Mouse (Mus musculus): ENCODE data around the gene Gm15080. TPM values are rescaled to one million over a fixed set of nuclear protein-coding genes. Genes with fewer than 3 reads are reported as not detected.

Gm15080 gene
- polyA plus RNA-seq (2017; shearing (Covaris generic)) = not detected

GRCm38 (mm10) chrX:147992693-147993092, at the start of gene Gm15080:
TSS of gene Gm15080 (plus strand) at chrX:147992993.

Other genes starting within 250 kb of the Gm15080 start
- gene Gm15128, start 227.0 kb upstream of the Gm15080 start, polyA plus RNA-seq (2017; shearing (Covaris generic)) = not detected
- gene Gm15107, start 187.7 kb downstream of the Gm15080 start, polyA plus RNA-seq (2017; shearing (Covaris generic)) = not detected

All from CD4-positive, CD25-positive, alpha-beta regulatory T cell (primary cell).